Mouse (Mus musculus): Measurements from ENCODE around the gene Angel2.
A peak's percentile ranks its signal among the peaks of the same experiment; 100 is the strongest.

DNA sequence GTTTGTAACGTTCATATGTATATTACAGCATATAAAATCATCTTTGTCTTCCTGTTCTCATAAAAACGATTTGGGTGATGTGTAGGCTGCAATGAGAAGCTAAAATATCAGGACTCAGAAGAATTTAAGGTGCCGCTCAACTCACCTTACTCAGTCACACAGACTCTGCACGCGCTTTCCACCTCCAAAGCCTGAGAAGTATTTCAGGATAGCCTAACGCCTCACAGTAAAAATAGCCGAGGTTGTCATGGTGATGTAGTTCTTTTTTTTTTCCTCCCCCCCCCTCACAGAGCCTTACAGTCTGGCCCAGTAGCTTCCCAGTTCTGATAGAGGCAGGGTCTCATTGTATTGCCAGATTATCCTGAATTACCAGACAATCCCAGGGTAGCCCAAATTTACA is 6.0 kb upstream of the Angel2 start:
- TF ChIP-seq HCFC1 (IDR thresholded peaks at IDR 0.05; ENCODE audit: borderline replicate concordance, insufficient read depth, low read length) = no peak
- TF ChIP-seq MAFK (IDR thresholded peaks at IDR 0.05; ENCODE audit: insufficient read depth, low read depth, low read length) = no peak
- no peak for TF ChIP-seq CHD2 (IDR thresholded peaks at IDR 0.05; ENCODE audit: low read depth, low read length)
- TF ChIP-seq ZNF384 (IDR thresholded peaks at IDR 0.05; ENCODE audit: low read depth, low read length) = peak; percentile 37; the same call in 1 of the 2 replicates
- no peak for TF ChIP-seq ZC3H11A (IDR thresholded peaks at IDR 0.05; ENCODE audit: borderline replicate concordance, low read depth, low read length)

All from ES-E14 (cell line).